Mouse (Mus musculus) spleen, postnatal 36 days (tissue): ENCODE data around the gene Bglap3.

Experiments used
- DNase-seq, 2 experiments: peaks; one replicate each; pipeline ENCODE4 v3.0.0; 2022; ENCODE audit warnings: low spot score in 2 of 2, mixed read lengths in 1 of 2

Bglap3 gene

GRCm38 (mm10) chr3:88335436-88336053, 37.0 kb downstream of the Bglap3 start:
- no peak for DNase-seq

GRCm38 (mm10) chr3:88334902-88335435, 37.6 kb downstream of the Bglap3 start:
- DNase-seq = no peak

GRCm38 (mm10) chr3:88334029-88334658, 38.4 kb downstream of the Bglap3 start:
- no peak for DNase-seq

GRCm38 (mm10) chr3:88331282-88331681, 41.3 kb downstream of the Bglap3 start:
- peak; percentile 54 to 61 for DNase-seq

- DNase-seq = no peak
Observed at GRCm38 (mm10) chr3:88328956-88329355, 43.6 kb downstream of the Bglap3 start.

GRCm38 (mm10) chr3:88324951-88325405, 47.6 kb downstream of the Bglap3 start, which contains the start of gene Glmp:
Glmp (plus strand) TSS chr3:88325023.
- peak; percentile 53 to 68 for DNase-seq
